Mouse (Mus musculus): ENCODE measurements around the gene Rcn1. TPM values are rescaled to one million over a fixed set of nuclear protein-coding genes. Genes with fewer than 3 reads are reported as not detected.

Rcn1 gene
- polyA plus RNA-seq, 1 experiment from 2014 or later = 6.3 TPM

DNA sequence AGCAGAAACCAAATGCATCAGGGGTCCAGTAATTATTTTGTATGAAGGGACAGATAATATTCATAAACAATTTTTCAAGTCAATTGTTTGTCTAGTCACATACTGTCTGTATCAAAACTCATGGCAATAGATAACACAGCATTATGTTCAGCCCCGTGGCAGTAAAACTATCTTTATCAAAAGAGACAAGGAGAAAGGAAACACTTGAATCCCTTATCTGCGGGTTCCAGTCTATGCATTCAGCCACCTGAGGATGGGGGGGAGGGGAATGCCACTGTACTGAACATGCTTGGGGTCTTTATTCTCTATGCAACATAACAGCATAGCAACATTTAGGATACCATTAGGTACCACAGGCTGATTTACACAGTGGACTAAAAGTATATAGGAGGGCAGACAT lies 15.2 kb upstream of the Rcn1 start:
- no peaks in the 10 kb centered on the region for H3K79me2 ChIP-seq (ENCODE audit: inconsistent target)
- H3K4me3 ChIP-seq (ENCODE audit: inconsistent target) = no peak overlapping the region
- no peak overlapping the region for H3K27ac ChIP-seq
- no peaks in the 10 kb centered on the region for H3K36me3 ChIP-seq (ENCODE audit: inconsistent target)
- WGBS (ENCODE audit: missing documents) = 54% methylated on average over 2 of the region's 2 CpGs

DNA sequence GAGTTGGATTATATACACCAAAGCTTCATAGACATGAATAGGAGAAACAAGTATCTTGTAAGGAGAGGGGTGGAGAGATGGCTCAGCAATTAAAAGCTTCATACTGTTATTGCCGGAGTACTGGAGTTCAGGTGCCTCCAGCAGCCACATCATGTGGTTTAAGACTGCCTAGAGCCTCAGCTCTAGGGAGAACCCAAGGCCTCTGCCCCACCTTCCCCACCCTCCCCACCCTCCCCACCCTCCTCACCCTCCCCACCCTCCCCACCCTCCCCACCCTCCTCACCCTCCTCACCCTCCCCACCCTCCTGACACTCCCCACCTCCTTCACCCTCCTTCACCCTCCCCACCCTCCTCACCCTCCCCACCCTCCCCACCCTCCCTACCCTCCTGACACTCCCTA lies 10.1 kb upstream of the Rcn1 start:
- 100% methylated on average over 1 of the region's 1 CpGs for WGBS (ENCODE audit: missing documents)
- Histone ChIP-seq H3K4me3 (ENCODE audit: inconsistent target) (no peak overlapping the region), H3K79me2 (ENCODE audit: inconsistent target) (no peaks in the 10 kb centered on the region), H3K36me3 (ENCODE audit: inconsistent target) (no peaks in the 10 kb centered on the region), H3K27ac (no peak overlapping the region)

DNA sequence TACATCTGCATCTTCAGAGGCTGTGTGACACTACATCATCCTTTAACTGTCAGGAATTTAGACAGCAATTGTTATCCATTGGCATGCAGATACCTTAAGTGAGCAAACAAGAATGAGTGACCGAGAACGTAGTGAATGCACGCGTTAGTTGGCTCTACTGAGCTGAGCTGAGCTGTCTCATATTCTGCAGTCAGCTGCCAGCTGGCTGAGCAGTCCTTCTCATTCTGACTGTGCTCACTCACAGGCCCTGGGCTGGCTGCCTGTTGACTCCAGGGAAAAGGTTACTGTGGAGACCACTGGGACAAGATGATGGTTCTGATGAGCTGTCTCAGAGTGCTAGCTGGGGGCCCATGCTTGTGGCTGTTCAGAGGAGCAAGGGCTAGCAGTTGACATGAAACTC lies 9.4 kb upstream of the Rcn1 start:
- no peaks in the 10 kb centered on the region for H3K79me2 ChIP-seq (ENCODE audit: inconsistent target)
- no peak overlapping the region for H3K4me3 ChIP-seq (ENCODE audit: inconsistent target)
- WGBS (ENCODE audit: missing documents) = 96% methylated on average over 4 of the region's 4 CpGs
- no peaks in the 10 kb centered on the region for H3K36me3 ChIP-seq (ENCODE audit: inconsistent target)
- H3K27ac ChIP-seq = no peak overlapping the region

DNA sequence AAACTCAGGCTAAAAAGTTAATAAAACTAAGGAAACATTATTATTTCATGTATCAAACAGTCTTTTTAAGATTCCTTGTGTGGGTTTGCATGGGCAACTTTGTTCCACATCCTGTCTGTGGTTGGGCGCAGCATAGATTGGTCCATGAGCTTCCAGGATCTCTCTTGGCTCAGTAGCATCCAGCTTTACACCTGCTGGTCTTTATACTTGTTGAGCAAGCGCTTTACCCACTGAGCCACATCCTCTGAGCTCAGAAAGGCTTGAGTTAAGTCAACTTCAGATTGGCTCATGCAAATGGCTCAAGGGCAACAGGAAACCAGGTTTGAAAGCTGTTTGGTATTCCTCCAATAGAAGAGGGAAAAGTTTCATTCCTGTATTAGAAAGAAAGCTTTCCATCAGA lies 3.1 kb upstream of the Rcn1 start:
- 68% methylated on average over 2 of the region's 2 CpGs for WGBS (ENCODE audit: missing documents)
- Histone ChIP-seq H3K27ac (no peak overlapping the region), H3K79me2 (ENCODE audit: inconsistent target) (no peaks in the 10 kb centered on the region), H3K4me3 (ENCODE audit: inconsistent target) (no peak overlapping the region), H3K36me3 (ENCODE audit: inconsistent target) (no peaks in the 10 kb centered on the region)

DNA sequence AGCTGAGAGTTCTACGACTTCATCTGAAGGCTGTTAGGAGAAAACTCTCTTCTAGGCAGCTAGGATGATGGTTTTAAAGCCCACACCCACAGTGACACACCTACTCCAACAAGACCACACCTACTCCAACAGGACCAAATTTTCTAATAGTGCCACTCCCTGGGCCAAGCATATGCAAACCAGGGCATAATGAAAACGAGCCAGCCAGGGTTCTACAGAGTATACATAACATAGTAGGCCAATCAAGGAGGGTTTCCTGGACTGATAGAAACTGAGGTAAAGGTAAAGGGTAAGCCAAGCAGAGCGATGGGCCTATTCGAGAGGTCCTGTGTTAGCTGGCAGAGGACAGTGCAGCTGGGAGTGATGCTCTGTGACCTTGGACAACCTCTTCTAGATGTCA lies 1.4 kb upstream of the Rcn1 start:
- no peak overlapping the region for H3K4me3 ChIP-seq (ENCODE audit: inconsistent target)
- H3K79me2 ChIP-seq (ENCODE audit: inconsistent target) = no peaks in the 10 kb centered on the region
- 94% methylated on average over 4 of the region's 4 CpGs for WGBS (ENCODE audit: missing documents)
- no peaks in the 10 kb centered on the region for H3K36me3 ChIP-seq (ENCODE audit: inconsistent target)
- H3K27ac ChIP-seq = no peak overlapping the region

DNA sequence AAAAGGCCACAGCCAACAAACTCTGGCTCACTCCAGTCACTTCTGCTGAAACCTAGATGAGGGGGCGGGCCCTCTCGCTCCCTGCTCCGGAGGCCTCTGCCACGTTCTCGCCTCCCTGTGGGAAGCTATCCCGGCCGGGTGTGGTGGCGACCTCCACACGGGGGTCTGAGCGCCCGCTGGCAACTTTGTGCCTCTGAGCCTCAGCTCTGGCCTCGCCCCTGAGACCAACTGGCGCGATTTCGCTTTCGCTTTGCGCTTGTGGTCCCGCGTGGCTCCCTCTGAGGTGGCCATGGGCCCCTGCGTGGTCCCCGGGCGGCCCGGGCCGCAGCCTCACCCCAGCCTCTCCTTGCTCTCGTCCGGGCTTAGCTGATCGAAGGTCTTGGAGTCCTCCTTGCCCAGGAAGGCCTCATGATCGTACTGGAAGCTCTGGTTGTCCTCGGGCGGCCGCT lies 459 bp downstream of the Rcn1 start:
- Histone ChIP-seq H3K36me3 (ENCODE audit: inconsistent target) (no peaks in the 10 kb centered on the region), H3K79me2 (ENCODE audit: inconsistent target) (no peaks in the 10 kb centered on the region), H3K4me3 (ENCODE audit: inconsistent target) (peak overlapping the region; percentile 23), H3K27ac (no peak overlapping the region)
- under 1% methylated on average over 30 of the region's 31 CpGs for WGBS (ENCODE audit: missing documents)

DNA sequence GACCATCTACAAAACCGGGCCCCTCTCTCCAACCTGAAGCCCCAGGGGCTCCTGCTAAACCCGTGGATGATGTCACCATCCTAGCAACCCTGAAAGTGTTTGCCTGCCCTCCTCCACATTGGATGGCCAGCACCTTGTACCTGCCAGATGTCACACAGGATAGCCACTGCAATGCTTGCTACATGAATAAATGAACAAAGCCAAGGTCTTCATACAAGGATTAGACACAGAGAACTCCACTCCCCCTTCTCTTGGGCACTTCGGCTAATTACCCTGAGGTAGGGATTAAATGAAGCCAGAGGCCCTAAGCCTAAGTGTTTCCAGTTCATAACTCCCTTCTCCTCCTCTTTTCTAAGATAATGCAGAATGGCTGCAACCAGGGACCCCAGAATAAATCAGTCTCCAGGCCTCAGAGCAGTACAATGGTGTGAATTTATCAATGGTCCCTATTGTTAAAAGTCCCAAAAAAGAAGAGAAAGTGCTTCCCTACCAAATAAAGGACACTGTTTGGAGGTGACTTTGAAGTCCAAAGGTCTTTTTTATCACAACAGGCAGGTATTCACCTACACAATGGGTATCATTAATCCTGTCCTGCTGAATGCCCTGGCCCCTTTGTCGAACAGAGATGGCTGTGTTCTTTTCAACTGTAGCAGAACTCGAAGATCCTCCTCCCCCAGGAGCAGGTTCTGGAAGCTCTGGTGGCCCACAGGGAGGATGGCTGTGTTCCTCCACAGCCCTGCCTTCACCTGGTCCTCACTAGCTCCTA lies 1.5 kb downstream of the Rcn1 start:
- no peaks in the 10 kb centered on the region for H3K36me3 ChIP-seq (ENCODE audit: inconsistent target)
- no peaks in the 10 kb centered on the region for H3K79me2 ChIP-seq (ENCODE audit: inconsistent target)
- 54% methylated on average over 5 of the region's 5 CpGs for WGBS (ENCODE audit: missing documents)

DNA sequence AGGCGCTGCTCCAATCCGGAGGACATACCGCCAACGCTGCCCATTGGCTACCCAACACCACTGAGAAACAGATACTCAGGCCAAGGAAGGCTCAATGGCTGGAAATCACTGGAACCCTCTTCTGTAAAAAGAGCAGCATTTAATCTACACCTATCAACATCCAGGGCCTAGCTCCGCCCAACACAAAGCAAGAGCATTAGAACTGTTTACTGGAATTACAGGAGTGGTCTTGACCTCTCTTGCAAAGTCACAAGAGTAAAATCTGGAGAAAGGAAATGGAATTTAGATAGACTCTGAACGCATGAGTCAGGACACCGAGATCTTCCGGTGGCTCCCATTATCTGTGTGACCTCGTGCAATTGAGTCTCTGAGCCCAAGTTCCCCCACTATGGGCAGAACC lies 3.1 kb downstream of the Rcn1 start:
- H3K36me3 ChIP-seq (ENCODE audit: inconsistent target) = no peaks in the 10 kb centered on the region
- 93% methylated on average over 9 of the region's 9 CpGs for WGBS (ENCODE audit: missing documents)
- H3K79me2 ChIP-seq (ENCODE audit: inconsistent target) = no peaks in the 10 kb centered on the region
- no peak overlapping the region for H3K27ac ChIP-seq
- H3K4me3 ChIP-seq (ENCODE audit: inconsistent target) = no peak overlapping the region

More for the DNA sequence above, 1.5 kb downstream of the Rcn1 start:
- Histone ChIP-seq H3K4me3 (ENCODE audit: inconsistent target) (no peak overlapping the region), H3K27ac (no peak overlapping the region)

DNA sequence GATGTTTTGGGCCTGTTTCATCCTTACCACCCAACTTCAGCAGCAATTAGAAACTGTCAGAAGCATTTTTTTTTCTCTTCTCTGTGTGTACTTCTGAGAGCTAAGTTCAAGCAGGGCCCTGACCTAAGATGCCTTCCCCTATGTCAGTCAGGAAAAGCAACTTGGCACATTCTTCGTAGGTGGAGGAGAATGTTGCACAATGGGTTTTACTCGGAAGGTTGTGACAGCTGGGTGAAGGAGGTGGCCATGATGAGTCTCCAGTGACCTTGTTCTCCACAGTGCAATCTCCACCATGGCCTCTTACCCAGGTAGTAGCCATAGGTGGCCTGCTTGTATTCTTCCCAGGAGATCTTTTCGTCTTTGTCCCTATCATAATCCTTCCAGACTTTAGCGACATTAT lies 4.7 kb downstream of the Rcn1 start:
- Histone ChIP-seq H3K4me3 (ENCODE audit: inconsistent target) (no peak overlapping the region), H3K27ac (no peak overlapping the region), H3K36me3 (ENCODE audit: inconsistent target) (no peaks in the 10 kb centered on the region), H3K79me2 (ENCODE audit: inconsistent target) (no peaks in the 10 kb centered on the region)
- 72% methylated on average over 4 of the region's 4 CpGs for WGBS (ENCODE audit: missing documents)

DNA sequence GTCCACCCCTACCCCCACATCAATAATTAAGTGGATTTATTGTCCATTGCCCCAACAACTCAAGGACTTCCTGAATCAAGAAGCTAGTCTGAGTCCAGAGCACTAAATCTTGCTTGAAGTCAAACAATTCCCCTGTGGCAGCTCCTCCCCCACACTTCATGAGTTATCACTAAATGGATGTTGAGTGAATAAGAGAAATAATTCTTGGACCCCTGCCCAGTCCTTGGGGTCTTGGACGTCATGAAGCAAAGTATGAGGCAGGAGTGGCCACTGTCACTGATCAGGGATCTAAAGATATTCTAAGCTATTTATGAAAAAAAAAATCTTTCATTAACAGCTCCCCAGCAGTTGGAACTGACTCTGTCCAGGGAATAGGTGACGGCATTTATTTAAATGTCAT lies 6.6 kb downstream of the Rcn1 start:
- 93% methylated on average over 2 of the region's 2 CpGs for WGBS (ENCODE audit: missing documents)
- no peaks in the 10 kb centered on the region for H3K36me3 ChIP-seq (ENCODE audit: inconsistent target)
- no peak overlapping the region for H3K4me3 ChIP-seq (ENCODE audit: inconsistent target)
- H3K27ac ChIP-seq = no peak overlapping the region
- H3K79me2 ChIP-seq (ENCODE audit: inconsistent target) = no peaks in the 10 kb centered on the region

DNA sequence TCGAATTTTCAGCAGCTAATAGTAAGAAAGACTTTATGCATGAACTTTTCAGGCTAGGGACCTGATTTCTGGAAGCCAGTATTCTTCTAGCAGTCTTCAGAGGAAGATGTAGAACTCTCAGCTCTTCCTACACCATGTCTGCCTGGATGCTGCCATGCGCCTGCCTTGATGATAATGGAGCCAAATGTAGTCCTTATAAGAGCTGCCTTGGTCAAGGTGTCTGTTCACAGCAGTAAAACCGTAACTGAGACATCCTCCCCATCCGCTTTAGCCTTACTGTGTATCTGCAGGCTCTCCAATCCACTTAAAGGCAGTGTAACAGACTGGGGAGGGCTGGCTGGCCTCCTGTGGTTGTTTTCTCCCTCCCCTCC lies 7.7 kb downstream of the Rcn1 start:
- H3K79me2 ChIP-seq (ENCODE audit: inconsistent target) = no peaks in the 10 kb centered on the region
- no peak overlapping the region for H3K4me3 ChIP-seq (ENCODE audit: inconsistent target)
- no peaks in the 10 kb centered on the region for H3K36me3 ChIP-seq (ENCODE audit: inconsistent target)
- WGBS (ENCODE audit: missing documents) = 97% methylated on average over 4 of the region's 4 CpGs
- H3K27ac ChIP-seq = no peak overlapping the region

DNA sequence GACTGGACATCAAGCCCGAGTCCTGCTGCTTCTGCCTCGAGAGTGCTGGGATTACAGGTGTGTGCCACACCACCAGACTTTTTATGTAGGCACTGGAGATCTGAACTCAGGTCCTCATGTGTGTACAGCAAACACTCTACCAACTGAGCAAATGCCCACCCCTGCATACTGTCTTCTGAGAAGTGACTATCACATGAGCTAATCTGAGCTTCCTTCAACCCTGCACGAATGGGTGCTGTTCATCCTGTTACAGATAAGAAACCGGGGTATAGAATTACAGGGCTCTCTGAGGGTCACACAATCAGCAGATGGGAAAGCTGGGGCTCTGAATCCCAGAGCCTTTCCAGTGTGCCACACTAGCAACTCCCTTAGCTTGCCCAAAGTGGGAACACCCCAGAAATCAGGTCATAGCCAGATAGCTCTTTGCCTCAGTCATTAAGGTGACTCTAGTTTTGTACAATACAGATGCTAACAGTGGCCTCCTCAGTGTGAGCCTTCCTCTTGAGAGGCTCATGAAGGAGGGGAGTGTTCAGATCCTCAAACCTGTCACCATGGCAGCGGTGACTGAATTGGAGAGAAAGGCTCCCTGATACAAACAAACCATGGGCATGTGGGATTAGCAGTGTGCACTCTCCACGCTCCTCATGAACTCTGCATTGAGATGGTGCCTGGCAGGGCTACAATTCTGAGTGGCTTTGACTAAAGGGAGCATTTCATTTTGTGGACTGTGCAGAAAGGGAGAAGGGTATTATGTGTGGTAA lies 8.3 kb downstream of the Rcn1 start:
- WGBS (ENCODE audit: missing documents) = 92% methylated on average over 6 of the region's 6 CpGs
- Histone ChIP-seq H3K27ac (no peak overlapping the region), H3K79me2 (ENCODE audit: inconsistent target) (no peaks in the 10 kb centered on the region), H3K36me3 (ENCODE audit: inconsistent target) (no peaks in the 10 kb centered on the region), H3K4me3 (ENCODE audit: inconsistent target) (no peak overlapping the region)

DNA sequence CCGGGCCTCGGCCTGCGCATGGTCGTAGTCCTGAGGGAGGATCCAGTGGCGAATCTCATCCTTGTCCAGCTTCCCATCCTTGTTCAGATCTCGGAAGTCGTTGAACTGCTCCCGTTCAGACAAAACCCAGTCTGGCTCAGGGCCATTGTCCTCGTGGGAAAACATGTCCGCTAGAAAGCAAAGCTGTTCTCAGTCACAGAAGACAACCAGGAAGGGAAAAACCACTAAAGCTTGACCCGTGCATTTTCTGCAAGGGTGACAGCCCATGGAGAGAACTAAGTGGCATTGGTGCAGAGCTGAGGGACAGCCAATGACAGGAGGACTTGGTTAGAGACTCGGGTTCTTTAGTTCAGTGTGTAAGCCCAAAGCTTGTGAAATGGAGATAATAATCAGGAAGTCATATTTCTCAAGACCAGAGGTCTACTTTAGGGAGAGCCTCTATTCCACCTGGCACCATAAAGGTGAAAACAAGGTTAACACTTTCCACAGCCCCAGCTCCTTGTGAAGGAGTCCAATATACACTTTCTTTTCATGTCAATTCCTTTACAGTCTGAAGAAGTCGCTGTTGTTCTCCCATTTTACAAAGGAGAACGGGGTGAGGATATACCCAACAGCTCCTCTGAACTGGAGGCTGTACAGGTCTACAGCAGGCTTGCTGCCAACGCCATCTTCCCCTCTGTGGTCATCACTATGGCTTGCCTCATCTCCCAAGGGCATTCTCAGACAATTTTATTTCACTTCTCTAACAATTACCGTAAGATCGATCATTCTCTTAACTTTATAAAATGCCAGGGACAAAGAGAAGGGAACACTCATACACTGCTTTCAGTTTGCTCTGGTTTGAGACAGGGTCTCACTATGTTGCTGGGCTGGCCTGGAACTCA lies 9.9 kb downstream of the Rcn1 start:
- H3K4me3 ChIP-seq (ENCODE audit: inconsistent target) = no peak overlapping the region
- no peaks in the 10 kb centered on the region for H3K36me3 ChIP-seq (ENCODE audit: inconsistent target)
- H3K27ac ChIP-seq = no peak overlapping the region
- H3K79me2 ChIP-seq (ENCODE audit: inconsistent target) = no peaks in the 10 kb centered on the region
- 71% methylated on average over 17 of the region's 17 CpGs for WGBS (ENCODE audit: missing documents)

DNA sequence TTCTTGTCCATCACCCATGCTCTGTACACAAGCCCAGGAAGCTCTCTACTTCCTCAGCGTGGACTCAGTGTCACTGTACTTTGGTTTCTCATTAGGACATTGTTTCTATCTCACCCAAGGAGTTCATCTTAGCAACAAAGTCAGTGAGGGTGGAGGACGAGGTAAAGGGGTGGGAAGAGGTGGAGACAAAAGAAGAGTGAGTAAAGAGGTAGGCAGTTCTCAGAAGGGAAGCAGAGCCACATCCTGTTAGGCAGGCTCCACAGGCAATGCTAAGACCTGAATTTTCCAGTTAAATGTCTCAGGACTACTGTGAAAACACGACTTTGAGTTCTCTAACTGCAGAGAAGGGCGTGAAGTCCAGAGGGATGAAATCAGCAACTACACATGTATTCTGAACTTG lies 12.7 kb downstream of the Rcn1 start:
- 74% methylated on average over 4 of the region's 4 CpGs for WGBS (ENCODE audit: missing documents)
- Histone ChIP-seq H3K36me3 (ENCODE audit: inconsistent target) (no peaks in the 10 kb centered on the region), H3K27ac (no peak overlapping the region), H3K4me3 (ENCODE audit: inconsistent target) (no peak overlapping the region), H3K79me2 (ENCODE audit: inconsistent target) (no peaks in the 10 kb centered on the region)

DNA sequence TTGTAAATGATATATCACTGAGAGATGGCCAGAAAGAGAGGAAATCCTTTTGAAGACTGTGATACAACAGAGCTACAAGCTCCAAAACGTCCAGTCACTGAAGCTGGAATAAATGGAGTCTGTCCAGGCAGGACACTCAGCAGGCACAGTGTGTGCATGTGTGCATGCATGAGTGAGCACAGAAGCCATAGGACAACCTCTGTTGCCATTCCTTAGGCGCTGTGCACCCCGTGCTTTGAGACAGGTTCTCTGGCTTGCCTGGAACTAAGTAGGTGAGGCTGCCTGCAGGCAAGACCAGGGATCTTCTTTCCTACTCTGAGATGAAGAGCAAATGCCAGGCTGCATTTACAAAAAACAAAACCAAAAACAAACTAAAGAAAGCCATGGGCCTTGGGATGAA lies 14.1 kb downstream of the Rcn1 start:
- Histone ChIP-seq H3K4me3 (ENCODE audit: inconsistent target) (no peak overlapping the region), H3K36me3 (ENCODE audit: inconsistent target) (no peaks in the 10 kb centered on the region), H3K79me2 (ENCODE audit: inconsistent target) (no peaks in the 10 kb centered on the region), H3K27ac (no peak overlapping the region)
- 91% methylated on average over 3 of the region's 3 CpGs for WGBS (ENCODE audit: missing documents)

All from macrophage (primary cell).